Mouse (Mus musculus) embryonic fibroblast, embryonic 13.5 days (primary cell): ENCODE measurements at regions not wholly inside any gene's neighbourhood (a gene's known extent, or its start where the extent isn't known, plus 50 kb on each side); places are given as distances from the start of the nearest gene placed in this dataset.

Experiments
- H3K27ac ChIP-seq: 2 replicates; pipeline ENCODE4 v1.5.1; 2012; ENCODE audit warnings: low read length, control low read depth, inconsistent platforms; ENCODE audit not compliant: insufficient read depth
- H3K4me1 ChIP-seq: 2 replicates; pipeline ENCODE4 v1.6.1; 2011; ENCODE audit warnings: low read length; ENCODE audit not compliant: control insufficient read depth, insufficient read depth
- H3K4me3 ChIP-seq: 2 replicates; pipeline ENCODE4 v1.5.1; 2011; ENCODE audit warnings: mild to moderate bottlenecking, control low read depth, low read length; ENCODE audit not compliant: insufficient read depth
- CTCF ChIP-seq: IDR thresholded peaks from 2 replicates; pipeline ENCODE4 v1.5.1; 2011; ENCODE audit warnings: mild to moderate bottlenecking, control low read depth, low read length, moderate library complexity, borderline replicate concordance; ENCODE audit not compliant: insufficient read depth
- POLR2A ChIP-seq: IDR thresholded peaks from 2 replicates; pipeline ENCODE4 v1.6.1; 2011; ENCODE audit warnings: low read depth, mild to moderate bottlenecking, control low read depth, low read length, moderate library complexity

DNA sequence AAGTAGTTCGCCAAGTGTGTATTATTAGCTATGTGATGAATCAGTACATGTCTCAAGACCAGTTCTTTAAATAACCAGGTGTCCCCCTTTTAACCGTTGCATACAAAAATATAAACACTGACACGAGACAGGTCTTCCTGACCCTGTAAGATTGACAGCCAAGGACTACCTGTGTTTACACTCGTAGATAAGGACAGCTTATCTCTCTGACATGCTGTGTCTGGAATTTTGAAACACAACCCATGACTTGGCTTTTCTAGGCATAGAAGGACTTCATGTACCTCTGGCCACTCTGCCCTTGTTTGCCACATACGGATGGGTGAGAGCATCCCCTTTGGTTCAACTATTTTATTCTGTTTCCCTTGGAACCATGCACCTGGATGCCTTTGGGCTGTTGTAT, 364.0 kb downstream of the Cog6 start:
- no peak overlapping the region for H3K4me3 ChIP-seq
- no peak overlapping the region for H3K27ac ChIP-seq
- H3K4me1 ChIP-seq = 0 out of 2 replicates have a peak, but pooled peaks cover 4% of the 10 kb centered on the region
- no peak for TF ChIP-seq POLR2A
- no peak for TF ChIP-seq CTCF

GRCm38 (mm10) chr3:52652476-52652870, 364.6 kb downstream of the Cog6 start:
- H3K4me3 ChIP-seq = no peak overlapping the region
- TF ChIP-seq CTCF (no peak), POLR2A (no peak)
- 0 out of 2 replicates have a peak, but pooled peaks cover 4% of the 10 kb centered on the region for H3K4me1 ChIP-seq
- H3K27ac ChIP-seq = no peak overlapping the region; the same call in 1 of the 2 replicates

DNA sequence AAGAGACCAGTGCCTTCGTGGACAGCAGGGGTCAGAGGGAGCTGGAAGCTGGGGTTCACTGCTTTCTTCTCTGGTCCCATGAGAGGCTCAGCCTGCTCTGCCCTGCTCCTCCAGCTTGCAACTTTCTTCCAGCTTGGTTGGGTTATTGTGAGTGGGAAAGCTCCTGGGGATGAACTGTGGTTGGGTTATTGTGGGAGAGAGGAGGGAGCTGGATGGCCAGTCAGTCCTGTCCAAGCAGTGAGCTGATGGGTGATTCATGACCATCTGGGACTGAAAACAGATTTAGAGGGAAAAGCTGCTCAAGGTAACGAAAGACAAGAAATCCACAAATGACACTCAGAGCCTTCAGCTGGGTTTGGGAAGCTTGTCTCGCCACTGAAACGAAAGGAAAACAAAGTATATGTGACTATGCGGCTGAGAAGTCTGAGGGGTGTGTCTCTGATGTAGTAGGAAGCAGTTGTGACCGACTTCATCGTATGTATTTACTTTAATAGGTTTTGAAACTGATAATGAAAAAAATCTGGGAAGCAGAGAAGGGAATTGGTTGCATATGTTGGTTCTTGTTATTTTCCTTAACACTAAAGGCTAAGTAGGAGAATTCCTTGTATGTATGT, 365.1 kb downstream of the Cog6 start:
- Histone ChIP-seq H3K27ac (peak overlapping the region; percentile 35; the same call in 1 of the 2 replicates), H3K4me1 (0 out of 2 replicates have a peak, but pooled peaks cover 6% of the 10 kb centered on the region), H3K4me3 (no peak overlapping the region)
- TF ChIP-seq CTCF = no peak
- TF ChIP-seq POLR2A = no peak

GRCm38 (mm10) chr3:52650071-52650470, 367.0 kb downstream of the Cog6 start:
- Histone ChIP-seq H3K4me1 (peaks cover 9% of the 10 kb centered on the region; the same call in 1 of the 2 replicates), H3K27ac (no peak overlapping the region), H3K4me3 (no peak overlapping the region)
- TF ChIP-seq POLR2A = no peak
- TF ChIP-seq CTCF = no peak

DNA sequence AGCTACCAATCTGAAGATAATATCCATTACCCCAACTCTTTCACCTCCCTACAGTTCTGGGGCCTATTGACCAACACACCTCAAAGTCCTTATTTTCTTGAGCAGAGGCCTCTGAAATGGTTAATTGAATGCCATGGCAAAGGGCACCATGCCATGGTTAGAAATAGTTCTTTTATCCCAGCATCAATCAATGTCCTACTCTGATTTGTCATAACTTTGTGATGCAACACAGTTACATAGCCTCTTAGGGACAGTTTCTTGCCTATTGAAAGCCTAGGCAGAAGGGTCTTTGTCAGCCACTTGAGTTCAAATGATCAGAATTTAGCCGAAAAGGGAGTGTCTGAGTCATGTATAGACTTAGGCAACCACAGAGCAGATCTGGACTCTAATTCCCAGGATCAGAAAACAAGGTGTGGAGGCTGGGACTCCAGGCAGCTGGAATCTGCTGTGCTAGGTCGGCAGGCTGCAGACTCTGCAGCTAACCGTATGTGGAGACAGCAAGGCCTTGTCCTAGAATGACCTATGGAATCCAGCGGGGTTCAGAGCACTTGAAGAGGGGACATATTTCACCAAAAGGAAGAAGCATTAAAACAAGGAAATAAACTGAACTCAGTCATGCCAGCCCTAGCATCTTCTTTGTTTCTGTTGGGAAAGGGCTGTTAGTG, 368.1 kb downstream of the Cog6 start:
- TF ChIP-seq CTCF (no peak), POLR2A (no peak)
- no peak overlapping the region for H3K27ac ChIP-seq
- no peak overlapping the region for H3K4me3 ChIP-seq
- peaks cover 11% of the 10 kb centered on the region; the same call in 1 of the 2 replicates for H3K4me1 ChIP-seq

DNA sequence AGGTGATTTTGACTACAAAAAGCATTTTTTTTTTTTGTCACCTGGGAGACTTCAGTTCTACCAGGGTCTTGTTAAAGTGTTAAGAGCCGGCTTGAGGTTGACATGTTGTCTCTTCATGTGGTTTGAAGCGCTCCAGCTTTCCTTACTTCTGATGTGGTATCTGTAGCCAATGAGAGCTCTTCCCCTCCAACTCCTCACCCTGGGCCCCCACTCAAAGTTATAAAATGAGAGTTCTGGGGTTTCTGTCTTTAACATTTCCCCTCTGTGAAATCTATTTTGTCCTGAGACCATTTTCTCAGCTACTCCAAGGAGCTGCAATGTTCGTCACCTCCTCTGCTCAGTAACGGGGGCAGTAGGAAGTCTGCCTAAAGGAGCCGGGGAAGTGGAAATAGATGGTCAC, 369.1 kb downstream of the Cog6 start:
- no peak for TF ChIP-seq POLR2A
- Histone ChIP-seq H3K4me3 (no peak overlapping the region), H3K4me1 (peaks cover 11% of the 10 kb centered on the region; the same call in 1 of the 2 replicates), H3K27ac (no peak overlapping the region)

DNA sequence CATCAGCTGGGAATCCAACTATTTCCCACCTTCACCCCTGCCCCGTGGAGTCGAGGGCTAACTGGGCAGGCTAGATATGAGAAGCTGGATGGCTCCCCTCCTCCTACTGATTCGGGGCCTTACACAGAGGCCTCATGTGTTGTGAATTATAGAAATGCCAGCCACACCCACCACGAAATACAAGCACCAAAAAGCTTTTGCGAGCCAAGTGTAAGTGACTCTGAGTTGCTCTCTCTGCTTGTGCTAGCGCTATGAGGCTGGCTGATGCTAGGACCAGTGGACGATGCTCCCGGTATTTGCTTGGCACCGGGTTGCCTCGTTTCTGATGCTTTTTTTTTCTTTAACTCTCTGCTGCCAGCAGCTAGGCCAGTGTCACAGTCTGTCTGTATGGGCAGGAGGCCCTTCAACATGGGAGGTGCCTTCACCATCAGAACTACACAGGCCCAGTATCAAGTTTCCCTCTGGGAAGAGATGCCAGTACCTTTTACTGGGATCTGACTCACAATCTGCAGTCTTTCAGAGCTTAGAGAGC, 369.8 kb downstream of the Cog6 start:
- Histone ChIP-seq H3K4me1 (peaks cover 11% of the 10 kb centered on the region; the same call in 1 of the 2 replicates), H3K27ac (no peak overlapping the region)

DNA sequence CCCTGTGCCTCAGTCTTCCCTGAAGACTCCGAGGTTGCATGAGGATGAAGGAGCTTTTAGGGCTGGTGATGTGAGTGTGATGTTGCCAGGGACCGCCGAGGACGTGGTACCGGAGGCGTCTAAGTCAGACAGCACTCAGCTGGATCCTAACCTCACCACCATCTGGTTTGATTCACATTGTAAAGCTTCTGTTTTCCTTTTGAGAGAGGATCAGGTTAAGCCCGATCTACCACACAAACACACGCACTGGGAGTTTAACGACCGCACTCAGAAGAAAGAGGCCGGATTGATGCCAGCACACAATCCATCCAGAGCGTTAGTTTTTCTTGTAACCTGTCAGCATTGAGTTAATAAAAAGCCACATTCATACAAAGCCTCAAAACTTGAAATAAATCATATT, 371.9 kb downstream of the Cog6 start:
- no peak for TF ChIP-seq POLR2A
- TF ChIP-seq CTCF = no peak
- Histone ChIP-seq H3K27ac (no peak overlapping the region), H3K4me1 (peaks cover 13% of the 10 kb centered on the region), H3K4me3 (no peak overlapping the region)

More for the DNA sequence above, 369.8 kb downstream of the Cog6 start:
- TF ChIP-seq CTCF (no peak), POLR2A (no peak)
- H3K4me3 ChIP-seq = no peak overlapping the region

- H3K4me1 ChIP-seq = peaks cover 13% of the 10 kb centered on the region
- TF ChIP-seq POLR2A = no peak
- H3K4me3 ChIP-seq = no peak overlapping the region
- H3K27ac ChIP-seq = no peak overlapping the region
These were observed 372.6 kb downstream of the Cog6 start for GRCm38 (mm10) chr3:52644178-52645128.
